Mouse (Mus musculus): Measurements from ENCODE around the gene Slc25a33. TPM values are rescaled to one million over a fixed set of nuclear protein-coding genes. Genes with fewer than 3 reads are reported as not detected.
A peak's percentile ranks its signal among the peaks of the same experiment; 100 is the strongest.
"Not testable (repeated sequence)": the region's sequence is repeated elsewhere in the genome, so short reads cannot be mapped to it uniquely, and the experiment has no call there.

Gene Slc25a33
- total RNA-seq, 2 experiments from 2014 or later, result 1.6 to 3.9 TPM

- no peak for ATAC-seq (replicated peaks; ENCODE audit: poor library complexity, severe bottlenecking)
Observed at GRCm38 (mm10) chr4:149765201-149765600, 8.9 kb downstream of the Slc25a33 start.

- peak; percentile 86 for ATAC-seq (replicated peaks; ENCODE audit: poor library complexity, severe bottlenecking)
Observed at GRCm38 (mm10) chr4:149763335-149763734, 10.7 kb downstream of the Slc25a33 start.

GRCm38 (mm10) chr4:149759517-149759916 lies 14.6 kb downstream of the Slc25a33 start:
- ATAC-seq (replicated peaks; ENCODE audit: poor library complexity, severe bottlenecking), result no peak

- ATAC-seq (replicated peaks; ENCODE audit: poor library complexity, severe bottlenecking), result no peak
Observed at GRCm38 (mm10) chr4:149758423-149758822, 15.7 kb downstream of the Slc25a33 start.

GRCm38 (mm10) chr4:149756546-149756945 lies 17.5 kb downstream of the Slc25a33 start:
- not testable (repeated sequence) for ATAC-seq (replicated peaks; ENCODE audit: poor library complexity, severe bottlenecking)

- ATAC-seq (replicated peaks; ENCODE audit: poor library complexity, severe bottlenecking), result no peak
Observed at GRCm38 (mm10) chr4:149752836-149753235, 21.2 kb downstream of the Slc25a33 start.

- ATAC-seq (replicated peaks; ENCODE audit: poor library complexity, severe bottlenecking), result peak; percentile 79
Observed at GRCm38 (mm10) chr4:149752124-149752799, 21.8 kb downstream of the Slc25a33 start.

- ATAC-seq (replicated peaks; ENCODE audit: poor library complexity, severe bottlenecking), result no peak
Observed at GRCm38 (mm10) chr4:149750671-149751070, 23.4 kb downstream of the Slc25a33 start.

GRCm38 (mm10) chr4:149749663-149750015 lies 24.4 kb downstream of the Slc25a33 start:
- not testable (repeated sequence) for ATAC-seq (replicated peaks; ENCODE audit: poor library complexity, severe bottlenecking)

GRCm38 (mm10) chr4:149749003-149749662 lies 24.9 kb downstream of the Slc25a33 start:
- ATAC-seq (replicated peaks; ENCODE audit: poor library complexity, severe bottlenecking), result no peak

GRCm38 (mm10) chr4:149744119-149744518 lies 30.0 kb downstream of the Slc25a33 start:
- no peak for ATAC-seq (replicated peaks; ENCODE audit: poor library complexity, severe bottlenecking)

GRCm38 (mm10) chr4:149742011-149742530 lies 32.0 kb downstream of the Slc25a33 start:
- no peak for ATAC-seq (replicated peaks; ENCODE audit: poor library complexity, severe bottlenecking)

GRCm38 (mm10) chr4:149740301-149740700 lies 33.8 kb downstream of the Slc25a33 start:
- ATAC-seq (replicated peaks; ENCODE audit: poor library complexity, severe bottlenecking), result no peak

GRCm38 (mm10) chr4:149739478-149739877 lies 34.6 kb downstream of the Slc25a33 start:
- no peak for ATAC-seq (replicated peaks; ENCODE audit: poor library complexity, severe bottlenecking)

- ATAC-seq (replicated peaks; ENCODE audit: poor library complexity, severe bottlenecking), result peak; percentile 92
Observed at GRCm38 (mm10) chr4:149737383-149738324, 36.4 kb downstream of the Slc25a33 start, which contains the start of gene Tmem201. Gene Tmem201 (minus strand): TSS chr4:149738044.

GRCm38 (mm10) chr4:149736581-149736980 lies 37.5 kb downstream of the Slc25a33 start:
- no peak for ATAC-seq (replicated peaks; ENCODE audit: poor library complexity, severe bottlenecking)

- ATAC-seq (replicated peaks; ENCODE audit: poor library complexity, severe bottlenecking), result no peak
Observed at GRCm38 (mm10) chr4:149735624-149736250, 38.3 kb downstream of the Slc25a33 start.

GRCm38 (mm10) chr4:149734730-149735475 lies 39.2 kb downstream of the Slc25a33 start:
- no peak for ATAC-seq (replicated peaks; ENCODE audit: poor library complexity, severe bottlenecking)

GRCm38 (mm10) chr4:149734246-149734645 lies 39.8 kb downstream of the Slc25a33 start:
- no peak for ATAC-seq (replicated peaks; ENCODE audit: poor library complexity, severe bottlenecking)

Data from granulocyte monocyte progenitor cell, adult 5-6 weeks (primary cell).